Mouse (Mus musculus): ENCODE measurements around the gene Il10rb. TPM values are rescaled to one million over a fixed set of nuclear protein-coding genes. Genes with fewer than 3 reads are reported as not detected.
"Not testable (repeated sequence)": the region's sequence is repeated elsewhere in the genome, so short reads cannot be mapped to it uniquely, and the experiment has no call there.

Gene Il10rb
- polyA plus RNA-seq, 1 experiment from 2014 or later = 26.0 TPM

DNA sequence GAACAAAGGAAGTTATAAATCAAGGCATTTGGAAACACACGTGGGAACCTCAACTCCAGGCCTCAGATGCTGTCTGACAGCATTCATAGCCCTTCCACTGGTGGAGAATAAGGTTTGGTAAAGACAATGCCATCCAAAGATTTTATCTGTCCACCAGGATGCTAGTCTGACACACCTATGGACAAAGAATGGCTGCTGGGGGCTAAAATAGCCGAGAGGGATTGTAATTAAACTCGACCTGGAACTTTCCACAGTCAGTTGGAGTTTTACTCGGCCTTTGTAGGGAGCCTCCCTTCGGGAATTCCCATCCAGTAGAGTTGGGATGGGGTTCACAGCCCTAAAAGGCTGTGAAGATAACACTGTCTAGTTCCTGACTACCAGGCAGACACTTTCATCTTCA, 21.5 kb downstream of the Il10rb start:
- no peak overlapping the region for H3K4me2 ChIP-seq
- no peak overlapping the region for H3K4me3 ChIP-seq
- 67% methylated on average over 5 of the region's 5 CpGs for WGBS (ENCODE audit: insufficient replicate concordance)
- no peak for ATAC-seq
- H3K9me3 ChIP-seq (replicated peaks) = 0 out of 2 replicates have a peak, but pooled peaks cover 5% of the 10 kb centered on the region
- H3K36me3 ChIP-seq = peaks cover 55% of the 10 kb centered on the region
- no peak overlapping the region for H3K27ac ChIP-seq
- H3K9ac ChIP-seq = no peak overlapping the region
- no peaks in the 10 kb centered on the region for H3K27me3 ChIP-seq (replicated peaks)
- peaks cover 8% of the 10 kb centered on the region; the same call in 1 of the 2 replicates for H3K4me1 ChIP-seq

DNA sequence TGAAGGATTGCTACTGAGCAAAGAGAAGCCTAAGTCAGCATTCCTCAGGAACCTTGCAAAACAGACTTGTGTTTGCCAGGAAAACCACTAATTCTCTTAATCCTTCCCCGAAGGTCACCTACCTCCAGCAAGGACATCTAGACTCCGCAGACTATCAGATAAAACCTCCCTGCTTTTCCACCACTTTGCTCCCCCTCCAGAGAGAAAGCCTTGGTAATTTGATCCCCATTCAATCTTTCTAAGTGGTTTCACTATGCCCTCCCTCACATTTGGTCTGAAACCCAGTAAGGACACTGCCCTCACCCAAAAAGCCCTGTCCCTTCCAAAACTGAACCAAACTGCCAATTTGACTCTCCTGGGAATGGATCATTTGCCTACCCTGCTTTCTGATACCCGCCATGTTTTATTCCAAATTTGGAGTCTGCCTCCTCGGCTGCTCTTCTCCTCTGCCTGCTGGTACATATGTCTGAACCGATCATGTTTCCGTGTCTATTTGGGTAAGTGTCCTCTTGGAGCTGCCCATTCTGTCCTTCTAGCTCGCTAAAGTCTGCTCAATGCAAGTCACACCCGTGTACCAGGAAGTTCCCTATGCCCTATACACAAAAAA, 22.4 kb downstream of the Il10rb start:
- H3K4me2 ChIP-seq = no peak overlapping the region
- ATAC-seq = no peak
- H3K36me3 ChIP-seq = peaks cover 46% of the 10 kb centered on the region
- no peak overlapping the region for H3K9ac ChIP-seq
- H3K27ac ChIP-seq = no peak overlapping the region
- no peak overlapping the region for H3K4me3 ChIP-seq
- H3K4me1 ChIP-seq = peaks cover 17% of the 10 kb centered on the region
- no peaks in the 10 kb centered on the region for H3K27me3 ChIP-seq (replicated peaks)
- 67% methylated on average over 8 of the region's 8 CpGs for WGBS (ENCODE audit: insufficient replicate concordance)
- 0 out of 2 replicates have a peak, but pooled peaks cover 5% of the 10 kb centered on the region for H3K9me3 ChIP-seq (replicated peaks)

DNA sequence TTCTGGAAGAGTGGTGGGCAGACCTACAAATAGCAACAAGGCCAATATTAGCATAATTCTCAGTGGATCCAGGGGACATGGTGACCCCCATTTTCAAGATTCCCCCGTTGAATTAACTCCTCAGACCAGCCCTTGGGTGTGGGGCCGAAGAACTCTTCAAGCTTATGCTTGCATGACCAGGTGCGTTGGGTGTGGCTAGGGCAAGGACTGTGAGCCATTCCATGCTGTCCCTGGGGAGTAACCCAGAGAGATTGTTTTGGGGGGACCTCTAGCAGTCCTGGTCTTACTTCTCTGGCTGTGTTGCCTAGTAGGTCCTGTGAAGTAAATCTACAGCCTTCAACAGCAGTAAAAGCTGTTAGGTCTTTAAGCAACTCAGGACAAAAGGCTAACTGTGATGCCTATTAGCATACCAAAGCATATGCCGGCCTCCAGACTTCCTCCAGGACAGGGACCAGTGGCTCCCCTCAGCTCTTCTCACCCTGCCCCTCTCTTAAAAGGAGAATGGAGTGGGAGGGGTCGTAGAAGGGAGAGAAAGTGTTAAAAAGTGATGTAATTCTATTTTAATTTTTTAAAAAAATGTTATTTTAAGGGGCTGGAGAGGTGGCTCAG, 26.9 kb downstream of the Il10rb start:
- peak overlapping the region; percentile 19; the same call in 1 of the 2 replicates for H3K4me2 ChIP-seq
- no peak overlapping the region for H3K4me3 ChIP-seq
- no peak for ATAC-seq
- H3K36me3 ChIP-seq = peaks cover 2% of the 10 kb centered on the region; the same call in 1 of the 2 replicates
- 0 out of 2 replicates have a peak overlapping the region, but pooled peaks have one; percentile 14 for H3K9ac ChIP-seq
- peak overlapping the region; percentile 73 for H3K27ac ChIP-seq
- WGBS (ENCODE audit: insufficient replicate concordance) = 62% methylated on average over 5 of the region's 5 CpGs
- H3K27me3 ChIP-seq (replicated peaks) = no peaks in the 10 kb centered on the region
- peaks cover 37% of the 10 kb centered on the region for H3K4me1 ChIP-seq
- 0 out of 2 replicates have a peak, but pooled peaks cover 5% of the 10 kb centered on the region for H3K9me3 ChIP-seq (replicated peaks)

DNA sequence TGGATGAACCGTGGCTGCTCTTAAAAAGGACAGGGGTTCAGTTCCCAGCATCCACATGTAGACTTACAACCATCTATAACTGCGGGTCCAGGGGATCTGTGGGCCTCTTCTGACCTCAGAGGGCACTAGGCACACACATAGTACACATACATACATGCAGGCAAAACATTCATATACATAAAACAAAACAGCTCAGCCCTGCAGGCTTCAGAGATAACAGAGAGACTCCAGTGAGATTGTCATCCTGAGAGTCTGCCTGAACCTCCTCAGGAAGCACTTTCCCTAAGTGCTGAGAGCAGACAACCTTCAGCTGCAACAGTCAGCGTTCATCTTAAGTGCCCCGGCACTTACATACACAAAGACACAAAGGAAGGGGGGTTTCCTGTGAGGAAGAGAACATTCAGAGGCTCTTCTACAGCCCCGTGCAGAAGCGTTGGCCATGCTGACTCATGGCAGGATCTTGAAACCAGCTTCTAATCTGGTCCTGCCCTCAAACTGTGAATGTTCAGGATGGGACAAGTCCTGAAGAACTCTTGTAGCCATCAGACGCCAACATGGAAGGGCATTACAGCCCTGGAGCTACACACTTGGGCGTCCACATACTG, 27.5 kb downstream of the Il10rb start:
- WGBS (ENCODE audit: insufficient replicate concordance) = 25% methylated on average over 8 of the region's 8 CpGs
- ATAC-seq = peak; percentile 77
- Histone ChIP-seq H3K9ac (peak overlapping the region; percentile 14; the same call in 1 of the 2 replicates), H3K27me3 (replicated peaks) (no peaks in the 10 kb centered on the region), H3K27ac (peak overlapping the region; percentile 73), H3K36me3 (no peaks in the 10 kb centered on the region), H3K4me1 (peaks cover 43% of the 10 kb centered on the region), H3K9me3 (replicated peaks) (0 out of 2 replicates have a peak, but pooled peaks cover 5% of the 10 kb centered on the region), H3K4me2 (peak overlapping the region; percentile 19), H3K4me3 (no peak overlapping the region)

DNA sequence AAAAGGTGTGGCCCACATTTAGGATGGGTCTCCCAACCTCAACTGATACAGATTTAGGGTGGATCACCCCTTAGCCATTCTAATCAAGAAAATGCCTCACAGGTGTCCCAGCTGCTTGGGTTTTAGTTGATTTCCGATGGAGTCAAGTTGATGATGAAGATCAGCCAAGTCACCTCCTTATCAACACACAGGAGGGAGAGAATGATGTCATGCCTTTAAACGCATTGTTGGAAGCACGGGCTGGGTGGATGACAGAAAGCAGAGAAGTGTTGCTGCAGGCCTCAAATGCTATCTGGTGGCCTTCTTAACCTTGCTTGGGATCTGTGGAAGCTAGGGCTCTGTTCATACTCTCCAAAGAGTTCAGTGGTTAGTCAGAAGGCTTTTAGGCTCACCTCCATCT, 28.2 kb downstream of the Il10rb start:
- no peaks in the 10 kb centered on the region for H3K27me3 ChIP-seq (replicated peaks)
- ATAC-seq = no peak
- H3K36me3 ChIP-seq = no peaks in the 10 kb centered on the region
- no peak overlapping the region for H3K9ac ChIP-seq
- peaks cover 50% of the 10 kb centered on the region for H3K4me1 ChIP-seq
- 43% methylated on average over 3 of the region's 3 CpGs for WGBS (ENCODE audit: insufficient replicate concordance)
- H3K27ac ChIP-seq = peak overlapping the region; percentile 73
- H3K4me2 ChIP-seq = peak overlapping the region; percentile 19; the same call in 1 of the 2 replicates
- H3K4me3 ChIP-seq = no peak overlapping the region
- 0 out of 2 replicates have a peak, but pooled peaks cover 3% of the 10 kb centered on the region for H3K9me3 ChIP-seq (replicated peaks)

DNA sequence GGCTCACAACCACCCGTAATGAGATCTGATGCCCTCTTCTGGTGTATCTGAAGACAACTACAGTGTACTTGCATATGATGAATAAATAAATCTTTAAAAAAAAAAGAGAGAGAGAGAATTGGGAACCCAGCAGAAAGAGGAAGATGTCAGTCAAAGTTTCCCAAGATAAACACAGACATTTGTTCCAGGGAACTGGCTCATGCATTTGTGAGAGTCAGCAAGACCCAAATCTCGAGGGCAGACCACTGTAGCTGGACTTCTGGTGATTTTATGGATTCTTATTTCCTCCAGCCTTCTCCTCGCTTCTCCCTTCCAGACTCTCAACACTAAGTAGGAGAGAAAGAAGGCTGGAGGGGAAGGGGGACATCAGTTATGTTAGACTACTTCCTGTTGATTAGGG, 32.1 kb downstream of the Il10rb start:
- no peaks in the 10 kb centered on the region for H3K9me3 ChIP-seq (replicated peaks)
- H3K9ac ChIP-seq = peak overlapping the region; percentile 41; the same call in 1 of the 2 replicates
- H3K36me3 ChIP-seq = no peaks in the 10 kb centered on the region
- no peaks in the 10 kb centered on the region for H3K27me3 ChIP-seq (replicated peaks)
- H3K4me3 ChIP-seq = no peak overlapping the region
- H3K4me1 ChIP-seq = peaks cover 74% of the 10 kb centered on the region
- WGBS (ENCODE audit: insufficient replicate concordance) = 44% methylated on average over 3 of the region's 3 CpGs
- ATAC-seq = no peak
- H3K4me2 ChIP-seq = no peak overlapping the region
- H3K27ac ChIP-seq = peak overlapping the region; percentile 98

DNA sequence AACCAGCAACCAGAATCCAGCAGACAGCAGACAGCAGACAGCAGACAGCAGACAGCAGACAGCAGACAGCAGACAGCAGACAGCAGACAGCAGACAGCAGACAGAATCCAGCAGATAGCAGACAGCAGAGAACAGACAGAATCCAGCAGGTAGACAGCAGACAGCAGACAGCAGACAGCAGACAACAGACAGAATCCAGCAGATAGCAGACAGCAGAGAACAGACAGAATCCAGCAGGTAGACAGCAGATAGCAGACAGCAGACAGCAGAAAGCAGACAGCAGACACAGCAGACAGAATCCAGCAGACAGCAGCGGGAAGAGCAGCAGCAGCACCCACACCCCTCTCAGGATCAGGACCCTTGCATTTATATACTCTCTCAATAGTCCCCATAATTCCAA, 32.6 kb downstream of the Il10rb start:
- H3K36me3 ChIP-seq; ATAC-seq; H3K4me3 ChIP-seq; H3K27me3 ChIP-seq (replicated peaks); H3K9me3 ChIP-seq (replicated peaks); H3K4me2 ChIP-seq: not testable (repeated sequence)
- Histone ChIP-seq H3K9ac (peak overlapping the region; percentile 41; the same call in 1 of the 2 replicates), H3K4me1 (peaks cover 74% of the 10 kb centered on the region), H3K27ac (peak overlapping the region; percentile 98)
- WGBS (ENCODE audit: insufficient replicate concordance) = 85% methylated on average over 1 of the region's 1 CpGs

DNA sequence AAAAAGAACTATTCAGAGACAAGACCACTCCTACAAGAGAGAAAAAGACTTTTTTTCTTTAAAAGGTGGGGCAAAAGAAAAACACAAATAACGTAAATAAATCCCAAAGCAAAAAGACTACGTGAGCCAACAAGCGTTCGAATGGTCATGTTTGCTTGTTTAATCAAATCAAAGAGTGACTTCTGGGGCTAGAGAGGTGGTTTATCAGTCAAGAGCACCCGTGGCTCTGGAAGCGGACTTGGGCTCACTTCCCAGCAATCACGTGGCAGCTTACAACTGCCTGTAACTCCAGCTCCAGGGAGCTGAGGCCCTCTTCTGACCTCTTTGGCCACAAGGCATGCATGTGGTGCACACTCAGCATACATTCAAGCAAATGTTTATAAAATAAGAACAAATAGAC, 35.4 kb downstream of the Il10rb start:
- Histone ChIP-seq H3K36me3 (no peaks in the 10 kb centered on the region), H3K27ac (peak overlapping the region; percentile 98), H3K9ac (peak overlapping the region; percentile 63), H3K27me3 (replicated peaks) (no peaks in the 10 kb centered on the region), H3K4me1 (peaks cover 78% of the 10 kb centered on the region), H3K4me2 (peak overlapping the region; percentile 60), H3K9me3 (replicated peaks) (0 out of 2 replicates have a peak, but pooled peaks cover 5% of the 10 kb centered on the region), H3K4me3 (peak overlapping the region; percentile 21)
- WGBS (ENCODE audit: insufficient replicate concordance) = 4% methylated on average over 7 of the region's 7 CpGs
- ATAC-seq = peak; percentile 88

DNA sequence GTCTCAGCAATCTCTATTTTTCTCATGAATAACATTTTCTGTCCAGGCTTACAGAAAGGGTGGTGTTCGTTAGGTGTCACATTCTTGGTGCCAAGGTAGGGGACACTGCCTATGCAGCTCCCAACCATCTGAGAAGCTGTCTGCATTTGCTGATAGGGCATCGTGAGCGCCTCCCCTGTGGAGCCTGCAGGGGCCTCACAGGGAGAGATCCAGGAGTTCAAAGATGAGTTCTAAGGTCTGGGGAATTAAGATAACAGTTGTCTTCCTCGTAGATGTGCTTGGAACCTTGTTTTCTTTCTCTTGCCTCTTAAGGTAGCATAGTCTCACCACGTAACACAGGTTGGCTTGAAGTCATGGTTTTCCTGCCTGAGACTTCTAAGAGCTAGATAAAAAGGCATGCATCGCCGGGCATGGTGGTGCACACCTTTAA, 35.9 kb downstream of the Il10rb start:
- H3K9me3 ChIP-seq (replicated peaks) = 0 out of 2 replicates have a peak, but pooled peaks cover 5% of the 10 kb centered on the region
- peak overlapping the region; percentile 60 for H3K4me2 ChIP-seq
- peak; percentile 99 for ATAC-seq
- H3K9ac ChIP-seq = peak overlapping the region; percentile 72; the same call in 1 of the 2 replicates
- H3K36me3 ChIP-seq = no peaks in the 10 kb centered on the region
- 0 out of 2 replicates have a peak overlapping the region, but pooled peaks have one; percentile 21 for H3K4me3 ChIP-seq
- WGBS (ENCODE audit: insufficient replicate concordance) = 16% methylated on average over 7 of the region's 7 CpGs
- peaks cover 83% of the 10 kb centered on the region for H3K4me1 ChIP-seq
- peak overlapping the region; percentile 98 for H3K27ac ChIP-seq
- H3K27me3 ChIP-seq (replicated peaks) = no peaks in the 10 kb centered on the region

DNA sequence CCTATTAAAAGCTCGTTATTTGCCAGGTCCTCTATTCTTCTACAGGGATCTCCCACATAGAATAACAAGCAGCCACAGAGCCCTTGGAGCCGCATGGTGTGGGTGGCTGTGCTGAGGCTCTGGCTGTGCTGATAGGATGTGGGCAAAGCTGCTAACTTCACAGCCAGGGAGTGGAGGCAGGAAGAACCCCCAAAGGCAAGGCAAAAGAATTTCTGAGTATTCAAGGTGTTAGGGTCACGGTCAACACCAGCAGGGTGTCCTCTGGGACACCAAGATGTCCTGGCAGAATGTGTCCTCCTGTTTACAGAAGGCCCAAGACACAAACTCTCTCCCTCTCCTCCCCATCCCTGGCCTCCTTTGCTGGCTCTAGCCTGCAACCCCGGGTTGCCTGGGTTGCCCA, 36.5 kb downstream of the Il10rb start:
- ATAC-seq = peak; percentile 65
- H3K9ac ChIP-seq = peak overlapping the region; percentile 72
- H3K4me2 ChIP-seq = peak overlapping the region; percentile 60

DNA sequence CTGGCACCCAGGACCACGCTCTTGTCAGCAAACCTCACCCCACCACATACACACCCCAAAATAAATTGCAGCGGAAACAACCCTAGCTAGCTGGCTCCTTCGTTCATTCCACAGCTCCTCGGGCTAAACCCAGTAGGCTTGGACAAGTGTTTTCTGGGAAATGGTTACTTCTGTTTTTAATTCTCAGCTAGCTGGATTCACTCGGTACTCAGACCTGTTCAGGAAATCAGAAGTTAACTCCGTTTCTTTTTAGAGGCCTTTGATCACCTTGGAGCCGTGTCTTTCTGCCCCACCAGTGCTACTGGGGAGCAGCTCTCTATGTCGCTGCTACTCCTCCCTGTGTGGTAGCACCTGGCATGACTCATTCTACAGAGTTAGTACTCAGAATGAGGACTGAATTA, 37.2 kb downstream of the Il10rb start:
- H3K27me3 ChIP-seq (replicated peaks) = no peaks in the 10 kb centered on the region
- ATAC-seq = no peak
- peak overlapping the region; percentile 98 for H3K27ac ChIP-seq
- H3K9ac ChIP-seq = peak overlapping the region; percentile 72
- H3K4me2 ChIP-seq = peak overlapping the region; percentile 60
- H3K36me3 ChIP-seq = no peaks in the 10 kb centered on the region
- 0 out of 2 replicates have a peak, but pooled peaks cover 5% of the 10 kb centered on the region for H3K9me3 ChIP-seq (replicated peaks)
- no peak overlapping the region for H3K4me3 ChIP-seq
- 66% methylated on average over 8 of the region's 8 CpGs for WGBS (ENCODE audit: insufficient replicate concordance)
- peaks cover 87% of the 10 kb centered on the region for H3K4me1 ChIP-seq

More for the DNA sequence above, 36.5 kb downstream of the Il10rb start:
- 23% methylated on average over 4 of the region's 4 CpGs for WGBS (ENCODE audit: insufficient replicate concordance)
- Histone ChIP-seq H3K4me1 (peaks cover 87% of the 10 kb centered on the region), H3K36me3 (no peaks in the 10 kb centered on the region), H3K4me3 (no peak overlapping the region), H3K27me3 (replicated peaks) (no peaks in the 10 kb centered on the region), H3K27ac (peak overlapping the region; percentile 98), H3K9me3 (replicated peaks) (0 out of 2 replicates have a peak, but pooled peaks cover 5% of the 10 kb centered on the region)

DNA sequence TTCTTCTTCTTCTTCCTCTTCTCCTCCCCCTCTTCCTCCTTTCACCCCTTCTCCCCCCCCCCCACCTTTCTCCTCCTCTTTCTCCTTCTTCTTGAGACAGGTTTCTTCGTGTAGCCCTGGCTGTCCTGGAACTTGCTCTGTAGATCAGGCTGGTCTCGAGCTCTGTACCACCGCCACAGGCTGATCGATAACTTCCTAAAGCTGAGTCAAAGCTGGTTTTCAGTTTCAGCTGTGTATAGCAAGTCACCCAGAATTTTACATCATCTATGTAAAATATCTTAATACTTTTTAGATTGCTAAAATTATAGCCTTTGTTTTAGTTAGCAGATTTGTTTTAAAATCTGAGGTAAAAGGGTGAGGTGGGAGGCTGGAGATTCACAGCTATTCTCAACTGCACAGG, 38.9 kb downstream of the Il10rb start:
- Histone ChIP-seq H3K27ac (peak overlapping the region; percentile 45), H3K4me2 (no peak overlapping the region), H3K36me3 (no peaks in the 10 kb centered on the region), H3K4me1 (peaks cover 88% of the 10 kb centered on the region), H3K9me3 (replicated peaks) (0 out of 2 replicates have a peak, but pooled peaks cover 5% of the 10 kb centered on the region), H3K4me3 (no peak overlapping the region), H3K27me3 (replicated peaks) (no peaks in the 10 kb centered on the region), H3K9ac (no peak overlapping the region)
- WGBS (ENCODE audit: insufficient replicate concordance) = 79% methylated on average over 4 of the region's 4 CpGs
- ATAC-seq = no peak

Data from liver, embryonic 12.5 days (tissue).